Mouse (Mus musculus) heart, embryonic 12.5 days (tissue): ENCODE results near the gene Erbb4. TPM values are rescaled to one million over a fixed set of nuclear protein-coding genes. Genes with fewer than 3 reads are reported as not detected.

Experiments used
- ATAC-seq: fragments of 200-750 bp; cut with Nextera tagmentation; 2 replicates; pipeline ENCODE4 v1.8.0; 2017; ENCODE audit warnings: moderate TSS enrichment, moderate library complexity; ENCODE audit not compliant: insufficient number of reproducible peaks, low FRiP score
- H3K27ac ChIP-seq: fragments of 300-500 bp; sonication (generic); 2 replicates; pipeline ENCODE4 v1.5.1; 2016; ENCODE audit warnings: mild to moderate bottlenecking, moderate library complexity; ENCODE audit not compliant: poor library complexity, severe bottlenecking
- H3K27me3 ChIP-seq: fragments of 300-500 bp; sonication (generic); replicated peaks from 2 replicates; pipeline ENCODE4 v1.6.1; 2016; ENCODE audit warnings: mild to moderate bottlenecking, moderate library complexity
- H3K36me3 ChIP-seq: fragments of 300-500 bp; sonication (generic); 2 replicates; pipeline ENCODE4 v1.6.1; 2016; ENCODE audit warnings: mild to moderate bottlenecking, moderate library complexity
- H3K4me1 ChIP-seq: fragments of 300-500 bp; sonication (generic); replicated peaks from 2 replicates; pipeline ENCODE4 v1.6.1; 2016; ENCODE audit warnings: mild to moderate bottlenecking
- H3K4me2 ChIP-seq: fragments of 300-500 bp; sonication (generic); 2 replicates; pipeline ENCODE4 v1.6.1; 2016; ENCODE audit warnings: mild to moderate bottlenecking, moderate library complexity
- H3K4me3 ChIP-seq: fragments of 300-500 bp; sonication (generic); 2 replicates; pipeline ENCODE4 v1.5.1; 2016; ENCODE audit warnings: mild to moderate bottlenecking
- H3K9ac ChIP-seq: fragments of 300-500 bp; sonication (generic); 2 replicates; pipeline ENCODE4 v1.6.1; 2016; ENCODE audit warnings: mild to moderate bottlenecking, moderate library complexity
- H3K9me3 ChIP-seq: fragments of 300-500 bp; sonication (generic); replicated peaks from 2 replicates; pipeline ENCODE4 v1.6.1; 2016; ENCODE audit warnings: mild to moderate bottlenecking, moderate library complexity
- WGBS: fragments of 180-500 bp; shearing (Covaris S2); methylation state at CpG from one replicate; pipeline ENCODE4 v1.1.7; 2016; 5-methylcytosine and 5-hydroxymethylcytosine counted together
- polyA plus RNA-seq: library from polyadenylated mRNA; unstranded; fragments of >200 nt; fragmentation: Nextera tagmentation; extraction: Ambion mirVana; gene quantifications from 2 replicates; pipeline ENCODE4 v1.2.1, GENCODE M21; 2016

The Erbb4 gene
- polyA plus RNA-seq, result 12.8 and 13.6 TPM in 2 replicates

DNA sequence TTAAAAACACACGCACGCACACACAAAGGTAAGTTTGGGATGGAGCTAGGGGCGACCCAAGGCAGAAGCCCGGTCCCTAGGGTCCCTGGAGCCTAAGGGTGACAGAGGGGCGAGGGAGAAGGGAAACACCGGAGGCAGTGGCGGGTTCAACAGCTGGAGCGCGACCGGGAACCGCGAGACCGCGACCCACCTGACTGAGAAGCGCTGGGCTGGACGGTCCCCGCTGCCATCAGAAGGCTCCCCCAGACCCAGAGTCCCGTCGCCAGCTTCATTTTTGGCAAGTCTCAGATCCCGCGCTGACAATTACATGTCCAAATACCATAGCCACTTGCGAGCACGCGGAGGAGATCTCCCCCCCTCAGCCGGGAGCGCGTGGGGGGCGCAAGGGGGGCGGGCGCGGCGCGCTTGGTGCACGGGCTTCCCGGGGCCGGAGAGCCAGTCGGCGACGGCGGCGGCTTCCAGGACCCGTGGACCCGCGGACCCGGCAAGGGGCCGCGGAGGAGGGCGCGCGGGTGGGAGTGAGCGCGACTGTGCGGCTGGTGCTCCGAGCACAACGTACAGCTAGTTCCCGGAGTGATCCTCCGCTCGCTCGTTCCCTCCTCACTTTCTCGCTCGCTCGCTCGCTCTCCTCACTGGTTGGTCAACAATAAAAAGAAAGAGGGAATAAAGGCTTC, at the start of gene Erbb4:
Erbb4 (minus strand) TSS at position 575 of the 674 bp plus-strand sequence.
- no peaks in the 10 kb centered on the region for H3K36me3 ChIP-seq
- H3K27me3 ChIP-seq, result no peaks in the 10 kb centered on the region
- under 1% methylated on average over 62 of the region's 63 CpGs for WGBS
- H3K27ac ChIP-seq, result peak within 1 kb of the TSS; percentile 94
- H3K4me1 ChIP-seq, result peaks cover 8% of the 10 kb centered on the region
- peak within 1 kb of the TSS; percentile 97 for H3K9ac ChIP-seq
- peak within 1 kb of the TSS; percentile 89 for H3K4me3 ChIP-seq
- ATAC-seq, result peak; percentile 55; the same call in 1 of the 2 replicates
- H3K9me3 ChIP-seq, result no peaks in the 10 kb centered on the region
- peak within 1 kb of the TSS; percentile 80 for H3K4me2 ChIP-seq

DNA sequence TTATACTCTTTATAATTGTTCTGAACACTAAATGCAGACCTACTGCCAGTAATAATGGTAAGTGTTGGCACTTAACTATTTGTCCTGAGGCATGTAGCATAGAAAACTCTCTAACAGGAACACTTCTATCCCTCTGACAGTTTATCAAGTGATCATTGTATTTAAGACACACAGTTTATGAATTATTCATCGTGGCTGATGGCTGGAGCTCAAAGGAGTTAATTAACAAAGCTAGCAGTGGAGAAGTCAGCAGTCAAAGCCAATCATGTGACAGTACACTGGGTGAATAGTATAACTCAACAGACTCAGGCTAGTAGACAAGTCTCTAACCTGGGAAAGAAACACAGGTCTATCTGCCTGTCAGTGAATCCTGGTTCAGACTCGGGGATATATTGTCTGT, 49.5 kb upstream of the Erbb4 start:
- ATAC-seq, result no peak
- H3K36me3 ChIP-seq, result no peaks in the 10 kb centered on the region
- H3K9ac ChIP-seq, result no peak overlapping the region
- H3K9me3 ChIP-seq, result no peaks in the 10 kb centered on the region
- H3K4me1 ChIP-seq, result 0 out of 2 replicates have a peak, but pooled peaks cover 2% of the 10 kb centered on the region
- H3K27me3 ChIP-seq, result no peaks in the 10 kb centered on the region
- WGBS, result 69% methylated on average over 2 of the region's 2 CpGs
- H3K27ac ChIP-seq, result no peak overlapping the region
- H3K4me3 ChIP-seq, result no peak overlapping the region
- no peak overlapping the region for H3K4me2 ChIP-seq

DNA sequence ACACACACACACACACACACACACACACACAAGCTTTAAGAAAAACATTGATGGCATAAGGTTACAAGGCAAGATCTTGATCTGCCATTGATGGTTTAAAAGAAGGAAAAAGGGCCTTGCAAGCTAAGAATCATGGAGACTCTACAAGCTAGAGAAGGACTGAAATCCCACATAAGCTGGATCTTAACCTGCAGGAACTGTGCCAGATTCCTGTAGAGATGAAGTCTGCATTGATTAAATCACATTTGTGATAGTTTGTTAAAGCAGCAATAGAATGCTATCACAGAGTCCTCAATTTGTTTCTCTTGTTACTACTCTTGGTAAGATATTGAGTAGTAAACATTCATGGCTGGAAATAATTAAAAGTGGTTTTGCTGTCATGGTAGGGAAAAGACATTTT, 33.5 kb upstream of the Erbb4 start:
- H3K9ac ChIP-seq, result no peak overlapping the region
- H3K27me3 ChIP-seq, result no peaks in the 10 kb centered on the region
- ATAC-seq, result no peak
- no peaks in the 10 kb centered on the region for H3K4me1 ChIP-seq
- no peak overlapping the region for H3K4me2 ChIP-seq
- H3K27ac ChIP-seq, result no peak overlapping the region
- no peaks in the 10 kb centered on the region for H3K36me3 ChIP-seq
- H3K4me3 ChIP-seq, result no peak overlapping the region
- no peaks in the 10 kb centered on the region for H3K9me3 ChIP-seq

DNA sequence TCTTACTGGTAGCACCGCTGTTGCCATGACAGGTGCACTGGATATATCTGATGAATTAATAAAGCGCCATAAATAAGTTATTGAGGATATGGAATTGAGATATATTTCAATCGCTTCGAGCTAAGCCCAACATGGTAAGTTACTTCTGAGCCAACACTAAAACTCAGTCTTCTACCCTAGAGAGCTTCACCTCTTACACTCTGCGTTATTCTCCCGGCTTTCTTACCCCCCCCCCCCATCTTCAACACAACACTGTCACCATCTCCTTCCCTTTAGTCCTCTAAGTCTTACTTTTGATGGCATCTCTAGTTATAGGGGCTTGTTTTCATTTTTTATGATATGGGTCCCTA, 31.6 kb upstream of the Erbb4 start:
- 46% methylated on average over 6 of the region's 6 CpGs for WGBS

DNA sequence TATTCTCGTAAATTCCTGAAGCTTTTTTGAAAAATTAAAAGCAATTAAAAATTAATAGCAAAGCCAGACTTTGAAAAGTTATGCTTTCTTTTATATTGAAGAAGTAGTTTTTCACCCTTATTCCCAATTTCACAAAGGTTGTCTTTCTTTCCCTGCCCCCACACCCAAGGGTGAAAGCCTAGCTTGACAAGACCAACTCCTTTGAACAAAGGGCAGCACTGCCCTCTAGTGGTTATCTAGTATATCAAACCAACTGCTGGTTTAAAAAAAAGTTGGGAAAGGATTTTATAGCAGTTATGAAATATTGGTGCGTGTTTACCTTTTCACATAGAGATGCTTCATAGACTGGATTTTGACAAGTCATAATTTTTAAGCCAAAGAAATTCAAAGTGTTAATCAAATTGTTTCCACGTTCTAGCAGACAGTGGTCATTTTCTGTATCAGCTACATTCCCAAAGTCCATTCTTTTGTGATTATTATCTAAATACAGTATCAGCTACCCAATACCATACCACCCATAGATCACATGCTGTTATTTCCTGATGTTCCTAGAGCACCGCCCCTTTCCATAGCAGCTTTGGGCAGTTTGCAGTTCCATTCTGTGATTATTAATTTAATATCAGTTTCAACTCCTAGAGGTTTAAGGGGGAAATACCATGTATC, 31.1 kb upstream of the Erbb4 start:
- H3K27ac ChIP-seq, result no peak overlapping the region
- no peak for ATAC-seq
- 34% methylated on average over 4 of the region's 4 CpGs for WGBS
- no peak overlapping the region for H3K9ac ChIP-seq
- no peak overlapping the region for H3K4me3 ChIP-seq
- H3K4me1 ChIP-seq, result no peaks in the 10 kb centered on the region
- H3K4me2 ChIP-seq, result no peak overlapping the region
- no peaks in the 10 kb centered on the region for H3K9me3 ChIP-seq
- H3K36me3 ChIP-seq, result no peaks in the 10 kb centered on the region
- no peaks in the 10 kb centered on the region for H3K27me3 ChIP-seq

More for the DNA sequence above, 31.6 kb upstream of the Erbb4 start:
- Histone ChIP-seq H3K9ac (no peak overlapping the region), H3K4me3 (no peak overlapping the region), H3K27ac (no peak overlapping the region), H3K27me3 (no peaks in the 10 kb centered on the region), H3K4me2 (no peak overlapping the region), H3K9me3 (no peaks in the 10 kb centered on the region), H3K36me3 (no peaks in the 10 kb centered on the region), H3K4me1 (no peaks in the 10 kb centered on the region)
- ATAC-seq, result no peak

DNA sequence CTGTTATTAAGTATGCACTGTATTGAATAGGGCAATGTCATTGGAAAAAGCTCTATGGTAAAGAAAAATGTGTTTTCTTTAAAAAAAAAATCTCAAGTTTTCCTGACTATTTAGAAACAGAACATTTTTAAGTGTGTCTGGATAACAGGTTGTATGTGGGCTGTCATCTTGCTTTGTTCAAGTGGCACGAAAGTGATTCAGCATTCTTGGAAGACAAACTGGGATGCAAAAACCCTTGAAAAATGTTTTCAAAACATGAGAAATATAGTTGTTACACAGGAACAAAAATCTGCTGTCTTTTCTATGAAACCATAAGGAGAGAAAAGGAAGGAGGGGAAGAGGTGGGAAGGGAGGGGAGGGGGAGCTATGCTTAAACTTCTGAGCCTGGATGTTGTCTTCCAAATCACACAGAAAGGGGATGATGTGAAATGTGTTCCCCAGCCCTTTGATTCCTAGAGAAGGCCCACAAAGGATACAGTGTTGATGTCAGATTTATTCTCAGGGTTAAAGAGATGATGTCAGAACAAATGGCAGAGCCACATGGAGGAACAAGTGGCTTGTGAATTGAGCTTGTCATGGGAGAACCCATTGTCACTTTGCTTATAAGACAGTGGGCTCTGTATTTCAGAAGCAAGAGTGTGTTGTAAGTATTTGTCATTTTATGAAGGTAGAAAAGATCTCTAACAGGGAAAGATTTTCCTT, 16.4 kb upstream of the Erbb4 start:
- 89% methylated on average over 1 of the region's 1 CpGs for WGBS
- Histone ChIP-seq H3K36me3 (no peaks in the 10 kb centered on the region), H3K4me1 (no peaks in the 10 kb centered on the region), H3K27ac (no peak overlapping the region), H3K4me3 (no peak overlapping the region), H3K9me3 (no peaks in the 10 kb centered on the region), H3K27me3 (no peaks in the 10 kb centered on the region), H3K4me2 (no peak overlapping the region), H3K9ac (no peak overlapping the region)
- ATAC-seq, result no peak

DNA sequence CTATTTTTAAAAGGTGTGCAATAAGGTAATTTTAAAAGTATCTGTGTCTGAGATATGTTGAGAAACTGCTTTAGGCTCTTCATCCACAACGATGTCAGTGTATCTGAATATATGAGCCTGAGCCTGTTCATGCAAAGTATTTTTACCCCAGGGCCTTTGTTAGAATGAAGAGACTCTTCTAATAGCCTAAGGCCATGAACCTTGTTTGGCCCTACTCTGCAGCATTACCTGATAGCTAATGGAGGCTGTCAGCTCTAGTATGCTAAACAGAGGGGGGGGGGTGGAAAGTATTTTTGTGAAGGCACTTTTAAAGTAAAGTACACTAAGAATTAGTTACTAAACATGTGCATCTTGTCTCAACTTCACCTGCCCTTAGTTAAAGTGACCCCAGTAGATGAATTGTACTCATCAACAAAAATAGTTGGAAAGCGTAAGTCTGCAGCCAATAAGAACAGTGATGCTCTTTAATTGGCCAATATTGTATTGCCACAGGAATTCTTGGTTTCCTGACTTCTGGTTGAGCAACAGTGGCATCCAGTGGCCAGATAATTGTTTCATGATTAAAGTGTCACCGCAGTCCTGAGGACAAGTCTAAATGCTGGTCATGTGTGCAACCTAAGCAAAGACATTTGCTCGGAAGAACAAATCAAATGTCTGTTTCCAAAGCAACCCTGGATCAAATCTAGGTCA, 10.5 kb upstream of the Erbb4 start:
- H3K4me3 ChIP-seq, result no peak overlapping the region
- no peak overlapping the region for H3K27ac ChIP-seq
- no peak for ATAC-seq
- WGBS, result 76% methylated on average over 4 of the region's 4 CpGs
- H3K27me3 ChIP-seq, result no peaks in the 10 kb centered on the region
- H3K9ac ChIP-seq, result no peak overlapping the region
- H3K36me3 ChIP-seq, result no peaks in the 10 kb centered on the region
- no peak overlapping the region for H3K4me2 ChIP-seq
- H3K4me1 ChIP-seq, result 0 out of 2 replicates have a peak, but pooled peaks cover 7% of the 10 kb centered on the region
- no peaks in the 10 kb centered on the region for H3K9me3 ChIP-seq

DNA sequence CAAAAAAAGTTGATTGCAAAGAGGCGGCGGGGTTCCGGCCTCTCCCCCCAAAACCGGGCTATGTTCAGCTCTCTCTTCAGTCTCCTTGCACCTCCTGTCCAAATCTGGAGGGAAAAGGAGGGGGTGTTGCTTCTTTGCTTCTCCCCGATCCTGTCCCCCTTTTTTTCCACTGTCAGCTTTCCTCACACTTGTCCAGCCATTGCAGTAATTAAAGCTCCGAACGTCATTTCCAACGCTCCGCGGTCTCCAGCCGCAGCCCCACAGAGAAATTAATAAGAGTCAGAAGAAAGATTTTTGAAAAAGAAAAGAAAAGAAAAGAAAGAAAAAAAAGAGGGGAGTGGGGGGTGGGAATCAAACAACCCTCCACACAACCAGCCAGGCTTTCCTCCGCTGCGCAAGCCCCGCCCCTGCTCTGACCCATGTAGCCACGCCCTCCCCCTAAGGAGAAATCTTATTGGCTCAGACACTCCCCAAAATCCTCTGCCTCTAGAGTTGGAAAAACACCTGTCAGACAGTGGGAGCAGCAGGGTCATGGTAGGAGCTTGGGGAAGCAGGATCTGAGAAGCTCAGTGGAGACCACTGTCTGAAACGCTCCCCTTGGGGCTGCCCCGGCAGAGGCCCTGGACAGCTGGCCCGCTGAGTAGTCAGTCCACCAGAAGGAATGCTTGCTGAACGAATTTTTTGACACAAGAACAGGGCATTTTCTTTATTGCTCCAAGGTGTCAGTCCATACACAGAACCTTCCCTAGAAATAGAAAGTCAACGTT, 483 bp upstream of the Erbb4 start:
- peak overlapping the region; percentile 94 for H3K27ac ChIP-seq
- peak overlapping the region; percentile 97 for H3K9ac ChIP-seq
- peaks cover 5% of the 10 kb centered on the region for H3K4me1 ChIP-seq

DNA sequence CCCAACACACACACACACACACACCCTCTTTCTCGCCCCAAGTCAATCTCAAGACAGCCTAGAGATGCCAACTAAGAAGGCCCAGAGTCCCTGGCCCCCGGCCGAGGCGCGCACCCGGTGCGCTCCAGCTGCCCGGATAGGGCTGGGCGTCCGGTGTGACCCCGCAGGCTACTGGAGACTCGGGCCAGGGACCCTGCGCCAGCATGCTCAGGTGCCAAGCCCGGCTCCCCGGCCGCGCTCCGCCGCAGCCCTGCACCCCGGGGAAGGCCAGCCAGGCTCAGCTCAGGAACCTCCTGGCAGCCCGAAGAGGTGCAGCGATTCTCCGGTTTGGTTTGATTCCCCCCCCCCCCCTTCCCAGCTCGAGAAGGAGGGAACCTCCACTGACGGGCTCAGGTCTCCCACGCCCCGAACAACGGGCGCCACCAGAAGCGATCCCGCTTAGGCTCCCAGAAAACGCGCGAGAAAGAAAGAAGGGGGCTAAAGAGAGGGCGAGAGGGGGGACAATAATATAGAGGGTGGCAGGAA, 860 bp downstream of the Erbb4 start:
- Histone ChIP-seq H3K4me2 (peak overlapping the region; percentile 80), H3K4me3 (peak overlapping the region; percentile 89), H3K9ac (peak overlapping the region; percentile 97), H3K36me3 (no peaks in the 10 kb centered on the region), H3K27ac (peak overlapping the region; percentile 94), H3K9me3 (no peaks in the 10 kb centered on the region), H3K4me1 (peaks cover 8% of the 10 kb centered on the region), H3K27me3 (no peaks in the 10 kb centered on the region)
- ATAC-seq, result peak; percentile 58
- WGBS, result under 1% methylated on average over 35 of the region's 35 CpGs

More for the DNA sequence above, 483 bp upstream of the Erbb4 start:
- no peaks in the 10 kb centered on the region for H3K27me3 ChIP-seq
- ATAC-seq, result peak; percentile 69; the same call in 1 of the 2 replicates
- no peaks in the 10 kb centered on the region for H3K36me3 ChIP-seq
- peak overlapping the region; percentile 80 for H3K4me2 ChIP-seq
- H3K4me3 ChIP-seq, result peak overlapping the region; percentile 89
- no peaks in the 10 kb centered on the region for H3K9me3 ChIP-seq
- 2% methylated on average over 20 of the region's 20 CpGs for WGBS

DNA sequence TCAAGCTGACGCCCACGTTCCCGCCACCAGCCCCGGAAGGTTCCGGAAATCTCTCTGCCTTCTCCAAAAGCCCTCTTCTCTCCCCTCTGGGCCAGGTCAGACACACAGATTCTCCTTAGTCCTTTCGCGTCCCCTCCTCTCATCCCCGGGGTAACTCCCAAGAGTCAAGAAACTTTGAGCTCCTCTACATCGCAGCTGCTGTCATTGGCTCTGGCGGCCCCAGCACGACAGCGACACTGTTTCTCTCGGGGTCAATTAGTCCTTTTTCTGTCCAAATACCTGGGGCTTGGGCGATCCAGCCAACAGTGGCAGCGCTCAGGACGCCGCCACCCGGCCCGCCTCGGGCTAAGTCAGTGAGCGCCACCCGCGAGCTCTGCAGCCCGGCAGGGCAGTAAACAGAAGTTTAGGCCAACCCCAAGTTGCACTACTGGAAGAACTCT, 1.5 kb downstream of the Erbb4 start:
- Histone ChIP-seq H3K4me2 (peak overlapping the region; percentile 80), H3K9me3 (no peaks in the 10 kb centered on the region), H3K4me1 (peaks cover 8% of the 10 kb centered on the region), H3K36me3 (no peaks in the 10 kb centered on the region), H3K4me3 (peak overlapping the region; percentile 89), H3K27me3 (no peaks in the 10 kb centered on the region), H3K27ac (peak overlapping the region; percentile 94), H3K9ac (peak overlapping the region; percentile 97)
- under 1% methylated on average over 24 of the region's 24 CpGs for WGBS
- 0 out of 2 replicates have a peak, but pooled peaks have one; percentile 15 for ATAC-seq
